Mouse (Mus musculus) hindbrain, embryonic 16.5 days (tissue): ENCODE measurements at regions not wholly inside any gene's neighbourhood (a gene's known extent, or its start where the extent isn't known, plus 50 kb on each side); places are given as distances from the start of the nearest gene placed in this dataset.

Experiments
- ATAC-seq: fragments of 200-750 bp; cut with Nextera tagmentation; 2 replicates; pipeline ENCODE4 v1.8.0; 2017; ENCODE audit warnings: moderate TSS enrichment, moderate library complexity
- H3K27ac ChIP-seq: fragments of 300-500 bp; sonication (generic); 2 replicates; pipeline ENCODE4 v1.5.1; 2014; ENCODE audit warnings: low read depth, mild to moderate bottlenecking, control low read depth, low read length, moderate library complexity
- H3K27me3 ChIP-seq: fragments of 300-500 bp; sonication (generic); replicated peaks from 2 replicates; pipeline ENCODE4 v1.6.1; 2014; ENCODE audit warnings: low read length; ENCODE audit not compliant: control insufficient read depth, insufficient read depth
- H3K36me3 ChIP-seq: fragments of 300-500 bp; sonication (generic); 2 replicates; pipeline ENCODE4 v1.6.1; 2014; ENCODE audit warnings: mild to moderate bottlenecking, low read length, moderate library complexity, mixed read lengths; ENCODE audit not compliant: control insufficient read depth, insufficient read depth
- H3K4me1 ChIP-seq: fragments of 300-500 bp; sonication (generic); 2 replicates; pipeline ENCODE4 v1.6.1; 2014; ENCODE audit warnings: low read depth, low read length; ENCODE audit not compliant: control insufficient read depth, insufficient read depth
- H3K4me2 ChIP-seq: fragments of 300-500 bp; sonication (generic); 2 replicates; pipeline ENCODE4 v1.6.1; 2014; ENCODE audit warnings: mild to moderate bottlenecking, low read length, control low read depth, moderate library complexity
- H3K4me3 ChIP-seq: fragments of 300-500 bp; sonication (generic); 2 replicates; pipeline ENCODE4 v1.5.1; 2014; ENCODE audit warnings: mild to moderate bottlenecking, low read length, control low read depth, moderate library complexity
- H3K9ac ChIP-seq: fragments of 300-500 bp; sonication (generic); 2 replicates; pipeline ENCODE4 v1.6.1; 2014; ENCODE audit warnings: low read depth, mild to moderate bottlenecking, control low read depth, low read length, moderate library complexity
- H3K9me3 ChIP-seq: fragments of 300-500 bp; sonication (generic); 2 replicates; pipeline ENCODE4 v1.6.1; 2014; ENCODE audit warnings: mild to moderate bottlenecking, low read length, moderate library complexity; ENCODE audit not compliant: control insufficient read depth
- WGBS: fragments of 180-500 bp; shearing (Covaris S2); extraction: QIAGEN DNeasy Blood & Tissue Kit; methylation state at CpG from one replicate; pipeline ENCODE4 v1.1.7; 2014; 5-methylcytosine and 5-hydroxymethylcytosine counted together

DNA sequence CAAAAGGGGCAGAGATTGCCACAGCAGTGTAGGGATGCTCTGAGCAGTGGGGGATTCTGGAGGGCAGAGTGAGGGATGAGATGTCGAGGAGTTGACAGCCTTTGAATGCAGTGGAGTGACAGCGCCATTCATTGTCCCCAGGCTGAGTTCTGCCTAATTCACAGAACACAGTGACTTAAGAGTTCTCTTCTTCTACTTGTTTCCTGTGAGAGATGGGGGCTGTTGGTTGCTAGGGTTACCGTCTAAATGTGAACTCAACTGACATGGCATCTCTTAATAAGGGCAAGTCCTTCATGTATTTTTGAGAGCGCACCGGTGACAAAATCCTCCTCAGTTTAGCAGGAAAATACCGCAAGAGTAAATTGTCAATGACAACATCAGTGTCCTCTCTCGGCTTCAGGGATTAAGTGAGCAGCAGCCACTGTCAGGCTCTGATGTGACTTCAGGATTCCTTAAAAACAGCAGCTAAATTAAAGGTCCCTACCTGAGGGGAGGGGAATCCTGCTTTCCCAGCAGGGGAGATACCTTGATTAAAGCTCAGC is 351.4 kb downstream of the Phf14 start:
- Histone ChIP-seq H3K4me2 (peak overlapping the region; percentile 53), H3K4me1 (no peaks in the 10 kb centered on the region; the same call in 1 of the 2 replicates), H3K9me3 (no peaks in the 10 kb centered on the region), H3K27me3 (no peaks in the 10 kb centered on the region), H3K27ac (peak overlapping the region; percentile 37), H3K4me3 (peak overlapping the region; percentile 14), H3K9ac (peak overlapping the region; percentile 41), H3K36me3 (no peaks in the 10 kb centered on the region)
- ATAC-seq = peak; percentile 64
- WGBS = 13% methylated on average over 7 of the region's 7 CpGs

DNA sequence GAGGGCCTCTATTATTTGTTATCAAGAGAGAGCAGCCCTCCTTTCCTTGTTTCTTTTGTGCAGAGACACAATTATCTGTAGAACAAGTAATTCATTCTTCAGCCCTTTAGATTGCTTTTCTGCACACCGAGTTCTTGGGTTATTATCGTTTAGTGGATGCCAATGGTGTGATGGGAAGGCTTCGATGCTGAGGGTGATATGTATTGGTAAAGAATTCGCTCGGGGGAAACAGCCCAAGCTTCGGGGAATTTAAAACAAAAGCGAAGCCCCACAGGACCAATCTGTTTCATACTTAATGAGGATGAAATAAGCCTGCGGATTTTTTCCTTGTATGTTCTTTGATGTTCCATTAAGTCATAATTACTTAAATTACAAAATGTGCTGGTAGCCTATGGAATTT is 352.0 kb downstream of the Phf14 start:
- Histone ChIP-seq H3K27me3 (no peaks in the 10 kb centered on the region), H3K4me2 (peak overlapping the region; percentile 53), H3K4me1 (no peaks in the 10 kb centered on the region; the same call in 1 of the 2 replicates), H3K27ac (peak overlapping the region; percentile 37), H3K9me3 (no peaks in the 10 kb centered on the region), H3K36me3 (no peaks in the 10 kb centered on the region), H3K4me3 (peak overlapping the region; percentile 14), H3K9ac (peak overlapping the region; percentile 41)
- WGBS = 18% methylated on average over 8 of the region's 8 CpGs
- ATAC-seq = peak; percentile 31; the same call in 1 of the 2 replicates

GRCm38 (mm10) chr6:12260325-12261076 is 352.9 kb downstream of the Phf14 start:
- H3K4me3 ChIP-seq = peak overlapping the region; percentile 11
- H3K27ac ChIP-seq = peak overlapping the region; percentile 55
- peak; percentile 90 for ATAC-seq
- H3K9ac ChIP-seq = peak overlapping the region; percentile 23; the same call in 1 of the 2 replicates
- no peaks in the 10 kb centered on the region for H3K36me3 ChIP-seq
- H3K9me3 ChIP-seq = no peaks in the 10 kb centered on the region
- H3K4me2 ChIP-seq = peak overlapping the region; percentile 43
- H3K4me1 ChIP-seq = no peaks in the 10 kb centered on the region; the same call in 1 of the 2 replicates
- WGBS = 20% methylated on average over 9 of the region's 9 CpGs
- no peaks in the 10 kb centered on the region for H3K27me3 ChIP-seq
